Mouse (Mus musculus): Measurements from ENCODE around the gene Stxbp4. TPM values are rescaled to one million over a fixed set of nuclear protein-coding genes. Genes with fewer than 3 reads are reported as not detected.

Gene Stxbp4
- 10 to 100 TPM; 10.1 to 10.2 TPM for total RNA-seq (2021)

- peak; percentile 96 for DNase-seq
- intact Hi-C loops (cut with DNase I), result no loop called here
These were observed at the start of gene Stxbp4, which contains the start of gene Cox11 for GRCm38 (mm10) chr11:90637440-90638311. Gene Stxbp4, minus strand, starts transcription at chr11:90638084. Gene Cox11, plus strand, starts transcription at chr11:90638173.

- intact Hi-C loops (cut with DNase I), result no loop called here
- no peak for DNase-seq
These were observed 49.2 kb upstream of the Stxbp4 start for GRCm38 (mm10) chr11:90687040-90687439.

GRCm38 (mm10) chr11:90686287-90687025 lies 48.6 kb upstream of the Stxbp4 start:
- no peak for DNase-seq
- intact Hi-C loops (cut with DNase I), result no loop called here

- intact Hi-C loops (cut with DNase I), result no loop called here
- DNase-seq, result no peak
These were observed 47.3 kb upstream of the Stxbp4 start for GRCm38 (mm10) chr11:90685196-90685595.

GRCm38 (mm10) chr11:90684765-90685164 lies 46.9 kb upstream of the Stxbp4 start:
- intact Hi-C loops (cut with DNase I), result no loop called here
- no peak for DNase-seq

- intact Hi-C loops (cut with DNase I), result no loop called here
- no peak for DNase-seq
These were observed 43.3 kb upstream of the Stxbp4 start for GRCm38 (mm10) chr11:90681171-90681570.

- intact Hi-C loops (cut with DNase I), result no loop called here
- DNase-seq, result no peak
These were observed 40.7 kb upstream of the Stxbp4 start for GRCm38 (mm10) chr11:90678582-90678981.

GRCm38 (mm10) chr11:90677771-90678288 lies 39.9 kb upstream of the Stxbp4 start:
- intact Hi-C loops (cut with DNase I), result no loop called here
- no peak for DNase-seq

- intact Hi-C loops (cut with DNase I), result no loop called here
- no peak for DNase-seq
These were observed 39.1 kb upstream of the Stxbp4 start for GRCm38 (mm10) chr11:90677027-90677426.

GRCm38 (mm10) chr11:90675479-90676110 lies 37.7 kb upstream of the Stxbp4 start:
- intact Hi-C loops (cut with DNase I), result no loop called here
- DNase-seq, result no peak

- intact Hi-C loops (cut with DNase I), result no loop called here
- DNase-seq, result no peak
These were observed 29.4 kb upstream of the Stxbp4 start for GRCm38 (mm10) chr11:90667325-90667724.

GRCm38 (mm10) chr11:90666916-90667315 lies 29.0 kb upstream of the Stxbp4 start:
- intact Hi-C loops (cut with DNase I), result no loop called here
- no peak for DNase-seq

- intact Hi-C loops (cut with DNase I), result no loop called here
These were observed 28.4 kb upstream of the Stxbp4 start for GRCm38 (mm10) chr11:90666144-90666757.

GRCm38 (mm10) chr11:90665161-90665560 lies 27.3 kb upstream of the Stxbp4 start:
- intact Hi-C loops (cut with DNase I), result no loop called here
- DNase-seq, result peak; percentile 46

More at GRCm38 (mm10) chr11:90666144-90666757, 28.4 kb upstream of the Stxbp4 start:
- DNase-seq, result no peak

- intact Hi-C loops (cut with DNase I), result no loop called here
These were observed 26.6 kb upstream of the Stxbp4 start for GRCm38 (mm10) chr11:90664345-90664986.

GRCm38 (mm10) chr11:90663618-90664297 lies 25.9 kb upstream of the Stxbp4 start:
- intact Hi-C loops (cut with DNase I), result no loop called here
- no peak for DNase-seq

More at GRCm38 (mm10) chr11:90664345-90664986, 26.6 kb upstream of the Stxbp4 start:
- DNase-seq, result no peak

- intact Hi-C loops (cut with DNase I), result no loop called here
- DNase-seq, result no peak
These were observed 25.2 kb upstream of the Stxbp4 start for GRCm38 (mm10) chr11:90663052-90663451.

GRCm38 (mm10) chr11:90660662-90661061 lies 22.8 kb upstream of the Stxbp4 start:
- intact Hi-C loops (cut with DNase I), result no loop called here
- DNase-seq, result no peak

- intact Hi-C loops (cut with DNase I), result no loop called here
- no peak for DNase-seq
These were observed 19.6 kb upstream of the Stxbp4 start for GRCm38 (mm10) chr11:90657527-90657926.
